Mouse (Mus musculus) intestine, postnatal 0 days (tissue): ENCODE results near the gene Samd5. TPM values are rescaled to one million over a fixed set of nuclear protein-coding genes. Genes with fewer than 3 reads are reported as not detected.
A peak's percentile ranks its signal among the peaks of the same experiment; 100 is the strongest.

Experiments used
- ATAC-seq: fragments of 200-750 bp; cut with Nextera tagmentation; 2 replicates; pipeline ENCODE4 v1.8.0; 2017; ENCODE audit warnings: mild to moderate bottlenecking, moderate TSS enrichment, moderate library complexity
- H3K27ac ChIP-seq: fragments of 300-500 bp; sonication (generic); 2 replicates; pipeline ENCODE4 v1.5.1; 2014; ENCODE audit warnings: mild to moderate bottlenecking, low read depth, low read length, moderate library complexity
- H3K27me3 ChIP-seq: fragments of 300-500 bp; sonication (generic); replicated peaks from 2 replicates; pipeline ENCODE4 v1.6.1; 2014; ENCODE audit warnings: low read length, mixed read lengths; ENCODE audit not compliant: control insufficient read depth, insufficient read depth
- H3K36me3 ChIP-seq: fragments of 300-500 bp; sonication (generic); 2 replicates; pipeline ENCODE4 v1.6.1; 2014; ENCODE audit warnings: mild to moderate bottlenecking, moderate library complexity; ENCODE audit not compliant: control insufficient read depth, insufficient read depth
- H3K4me1 ChIP-seq: fragments of 300-500 bp; sonication (generic); replicated peaks from 2 replicates; pipeline ENCODE4 v1.6.1; 2014; ENCODE audit warnings: antibody characterized with exemption, low read length, mixed read lengths; ENCODE audit not compliant: control insufficient read depth, insufficient read depth
- H3K4me2 ChIP-seq: fragments of 300-500 bp; sonication (generic); replicated peaks from 2 replicates; pipeline ENCODE4 v1.6.1; 2014; ENCODE audit warnings: low read depth, mild to moderate bottlenecking, moderate library complexity
- H3K4me3 ChIP-seq: fragments of 300-500 bp; sonication (generic); 2 replicates; pipeline ENCODE4 v1.5.1; 2014; ENCODE audit warnings: low read depth, low read length
- H3K9ac ChIP-seq: fragments of 300-500 bp; sonication (generic); 2 replicates; pipeline ENCODE4 v1.6.1; 2014; ENCODE audit warnings: mild to moderate bottlenecking, low read depth, low read length
- H3K9me3 ChIP-seq: fragments of 300-500 bp; sonication (generic); 2 replicates; pipeline ENCODE4 v1.6.1; 2016; ENCODE audit warnings: mixed run types; ENCODE audit not compliant: control insufficient read depth
- CTCF ChIP-seq: sonication (generic); IDR thresholded peaks from 2 replicates; pipeline ENCODE4 v1.5.1; 2016; ENCODE audit warnings: low read depth, mild to moderate bottlenecking, control low read depth, antibody characterized with exemption, moderate library complexity
- WGBS: fragments of 180-500 bp; shearing (Covaris S2); extraction: QIAGEN DNeasy Blood & Tissue Kit; methylation state at CpG from one replicate; pipeline ENCODE4 v1.1.7; 2014; 5-methylcytosine and 5-hydroxymethylcytosine counted together
- polyA plus RNA-seq: library from polyadenylated mRNA; unstranded; fragments of >200 nt; fragmentation: Nextera tagmentation; extraction: Ambion mirVana; gene quantifications from 2 replicates; pipeline ENCODE4 v1.2.1, GENCODE M21; 2015

Gene Samd5
- polyA plus RNA-seq, result 2.2 and 2.9 TPM in 2 replicates

- under 1% methylated on average over 84 of the region's 91 CpGs for WGBS
- Histone ChIP-seq H3K27ac (no peak within 1 kb of the TSS), H3K27me3 (peaks cover 16% of the 10 kb centered on the region), H3K4me3 (peak within 1 kb of the TSS; percentile 59), H3K4me1 (no peaks in the 10 kb centered on the region), H3K9me3 (no peaks in the 10 kb centered on the region), H3K36me3 (no peaks in the 10 kb centered on the region), H3K4me2 (peak within 1 kb of the TSS; percentile 85), H3K9ac (peak within 1 kb of the TSS; percentile 40)
- ATAC-seq, result peak; percentile 67
- TF ChIP-seq CTCF, result peak; percentile 31
Measured at GRCm38 (mm10) chr10:9674561-9675521, at the start of gene Samd5. Samd5 (minus strand) TSS chr10:9675208.

- ATAC-seq, result no peak
- Histone ChIP-seq H3K9me3 (no peaks in the 10 kb centered on the region), H3K36me3 (no peaks in the 10 kb centered on the region), H3K27me3 (no peaks in the 10 kb centered on the region), H3K27ac (no peak overlapping the region), H3K4me2 (no peak overlapping the region), H3K9ac (no peak overlapping the region), H3K4me1 (no peaks in the 10 kb centered on the region), H3K4me3 (no peak overlapping the region)
- TF ChIP-seq CTCF, result no peak
- WGBS, result 71% methylated on average over 10 of the region's 11 CpGs
Measured at GRCm38 (mm10) chr10:9722519-9723303, 47.7 kb upstream of the Samd5 start.

DNA sequence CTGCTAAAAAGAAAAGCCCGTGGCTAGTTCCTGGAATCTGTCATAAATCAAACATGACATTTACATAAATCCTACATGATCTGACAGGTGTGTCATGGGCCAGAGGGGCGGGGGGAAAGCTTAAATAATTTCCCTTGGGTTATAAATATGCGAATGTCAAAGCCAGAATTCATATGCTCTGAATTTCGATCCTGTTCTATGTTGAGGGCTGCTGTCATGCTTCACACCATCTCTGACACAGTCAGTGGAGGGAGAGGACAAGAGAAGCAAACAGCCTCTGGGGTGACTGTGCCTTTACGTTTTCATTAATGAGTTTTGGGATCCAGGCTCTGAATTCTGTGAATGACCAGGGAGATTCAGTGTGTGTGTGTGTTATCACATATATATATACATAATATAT lies 45.0 kb upstream of the Samd5 start:
- H3K4me3 ChIP-seq, result no peak overlapping the region
- no peak for ATAC-seq
- 59% methylated on average over 5 of the region's 5 CpGs for WGBS
- no peaks in the 10 kb centered on the region for H3K36me3 ChIP-seq
- H3K27me3 ChIP-seq, result no peaks in the 10 kb centered on the region
- H3K27ac ChIP-seq, result no peak overlapping the region
- no peaks in the 10 kb centered on the region for H3K4me1 ChIP-seq
- H3K4me2 ChIP-seq, result no peak overlapping the region
- TF ChIP-seq CTCF, result no peak
- H3K9me3 ChIP-seq, result no peaks in the 10 kb centered on the region
- H3K9ac ChIP-seq, result no peak overlapping the region

DNA sequence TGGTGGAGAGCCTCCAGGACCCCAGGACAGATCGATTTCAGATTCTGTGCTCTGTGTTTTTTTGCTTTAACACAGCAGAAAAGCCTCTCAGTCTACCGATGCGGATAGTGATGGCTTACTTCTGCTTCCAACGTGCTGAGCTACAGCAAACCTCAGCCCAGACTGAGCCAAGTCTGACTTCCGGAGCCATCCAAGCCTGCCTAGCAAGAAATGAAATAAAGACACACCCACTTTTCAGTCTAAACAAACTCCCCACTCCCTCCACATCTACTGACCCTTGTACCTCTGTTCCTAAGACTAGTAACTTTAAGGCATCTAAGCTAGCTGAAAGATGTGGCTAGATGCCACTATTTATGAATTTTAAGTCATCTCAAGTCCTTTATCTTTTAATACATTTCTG lies 43.1 kb upstream of the Samd5 start:
- 29% methylated on average over 5 of the region's 5 CpGs for WGBS
- no peak overlapping the region for H3K27ac ChIP-seq
- peak; percentile 69; the same call in 1 of the 2 replicates for ATAC-seq

GRCm38 (mm10) chr10:9704956-9705355 lies 29.9 kb upstream of the Samd5 start:
- Histone ChIP-seq H3K9ac (no peak overlapping the region), H3K4me1 (no peaks in the 10 kb centered on the region), H3K27me3 (no peaks in the 10 kb centered on the region), H3K36me3 (no peaks in the 10 kb centered on the region), H3K4me2 (no peak overlapping the region), H3K27ac (no peak overlapping the region), H3K9me3 (no peaks in the 10 kb centered on the region), H3K4me3 (no peak overlapping the region)
- 64% methylated on average over 1 of the region's 1 CpGs for WGBS
- no peak for ATAC-seq
- no peak for TF ChIP-seq CTCF

More for the DNA sequence above, 43.1 kb upstream of the Samd5 start:
- Histone ChIP-seq H3K4me1 (no peaks in the 10 kb centered on the region), H3K9me3 (no peaks in the 10 kb centered on the region), H3K27me3 (no peaks in the 10 kb centered on the region), H3K9ac (no peak overlapping the region), H3K36me3 (no peaks in the 10 kb centered on the region), H3K4me2 (no peak overlapping the region), H3K4me3 (no peak overlapping the region)
- no peak for TF ChIP-seq CTCF
